Mouse (Mus musculus) liver, adult 2 months (tissue): ENCODE measurements around the gene Lnpep. TPM values are rescaled to one million over a fixed set of nuclear protein-coding genes. Genes with fewer than 3 reads are reported as not detected.
A peak's percentile ranks its signal among the peaks of the same experiment; 100 is the strongest.

ENCODE experiments used
- DNase-seq: peaks from one replicate; pipeline ENCODE4 v3.0.0-alpha.2; 2011; ENCODE audit warnings: low read depth, low spot score; ENCODE audit errors: extremely low read depth
- H3K27ac ChIP-seq: fragments of 200-500 bp; replicated peaks from 2 replicates; pipeline ENCODE4 v1.5.1; 2012; ENCODE audit warnings: low read depth, mild to moderate bottlenecking, control low read depth, inconsistent platforms, low read length; ENCODE audit not compliant: insufficient read depth
- H3K27me3 ChIP-seq: fragments of 200-500 bp; 2 replicates; pipeline ENCODE4 v1.6.1; 2012; ENCODE audit warnings: mild to moderate bottlenecking, moderate library complexity, low read length, inconsistent platforms; ENCODE audit not compliant: control insufficient read depth, insufficient read depth
- H3K36me3 ChIP-seq: fragments of 200-500 bp; 2 replicates; pipeline ENCODE4 v1.6.1; 2012; ENCODE audit warnings: low read length, inconsistent platforms; ENCODE audit not compliant: control insufficient read depth, insufficient read depth
- H3K4me1 ChIP-seq: fragments of 200-500 bp; 2 replicates; pipeline ENCODE4 v1.6.1; 2011; ENCODE audit warnings: low read length; ENCODE audit not compliant: control insufficient read depth, insufficient read depth
- H3K4me3 ChIP-seq: fragments of 200-500 bp; 2 replicates; pipeline ENCODE4 v1.5.1; 2011; ENCODE audit warnings: low read depth, mild to moderate bottlenecking, control low read depth, low read length, moderate library complexity; ENCODE audit not compliant: insufficient read depth
- H3K79me2 ChIP-seq: fragments of 200-500 bp; 2 replicates; pipeline ENCODE4 v1.6.1; 2012; ENCODE audit warnings: inconsistent platforms, mild to moderate bottlenecking, low read length, moderate library complexity; ENCODE audit not compliant: control insufficient read depth, insufficient read depth
- H3K9ac ChIP-seq: fragments of 200-500 bp; 2 replicates; pipeline ENCODE4 v1.6.1; 2012; ENCODE audit warnings: low read depth, mild to moderate bottlenecking, control low read depth, inconsistent platforms, low read length
- CTCF ChIP-seq: fragments of 200-500 bp; IDR thresholded peaks from 2 replicates; pipeline ENCODE4 v1.5.1; 2011; ENCODE audit warnings: low read depth, low read length, control low read depth
- POLR2A ChIP-seq: fragments of 200-500 bp; IDR thresholded peaks from 2 replicates; pipeline ENCODE4 v1.6.1; 2011; ENCODE audit warnings: low read length, control low read depth; ENCODE audit not compliant: insufficient read depth; ENCODE audit errors: extremely low read depth
- WGBS: fragments of 180-500 bp; shearing (Covaris S2); methylation state at CpG from one replicate; pipeline ENCODE4 v1.1.7; 2018; 5-methylcytosine and 5-hydroxymethylcytosine counted together
- polyA plus RNA-seq: library from polyadenylated mRNA; depleted of rRNA; stranded (reverse); fragments of >200 nt; gene quantifications from 2 replicates; pipeline ENCODE4 v1.2.3, GENCODE M21; 2012
- total RNA-seq: library from RNA; depleted of rRNA; stranded (reverse); fragments of >200 nt; gene quantifications from 2 replicates; pipeline ENCODE4 v1.2.3, GENCODE M21; 2014

Lnpep gene
- total and polyA plus RNA-seq, 2 experiments = 2.7 to 37.2 TPM

DNA sequence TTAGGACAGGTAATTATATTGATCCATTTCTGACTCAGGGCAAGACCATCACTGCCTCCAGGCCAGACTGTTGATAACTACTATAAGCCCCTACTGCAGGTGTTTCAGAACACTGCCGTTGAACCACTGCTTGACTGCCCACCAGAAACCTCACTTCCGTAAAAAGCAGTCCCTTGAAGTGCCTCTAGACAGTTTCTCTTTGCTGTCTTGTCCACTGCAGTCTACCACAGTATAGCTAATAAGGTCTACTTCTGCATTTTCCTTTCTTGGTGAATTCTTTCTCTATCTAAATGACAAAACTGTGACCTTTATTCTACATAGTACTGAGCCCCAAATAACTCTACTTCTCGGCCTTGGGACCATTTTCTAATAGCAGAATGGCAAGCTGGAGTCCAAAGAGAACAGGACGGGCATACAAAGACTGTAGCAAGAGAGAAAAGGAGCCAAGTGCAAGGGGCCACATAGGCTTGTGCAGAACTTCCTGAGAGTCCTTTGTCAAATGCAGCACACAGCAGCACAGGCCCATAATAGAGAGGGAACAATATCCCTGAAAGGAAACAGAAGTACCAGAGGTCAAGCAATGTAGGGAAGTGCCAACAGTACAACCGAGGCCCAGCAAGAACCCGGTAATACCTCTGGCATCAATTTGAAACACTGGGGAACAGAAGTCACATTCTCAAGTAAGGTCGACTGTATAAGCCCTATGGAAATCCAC is 37.4 kb downstream of the Lnpep start:
- Histone ChIP-seq H3K9ac (no peak overlapping the region), H3K4me3 (no peak overlapping the region), H3K79me2 (peaks cover 15% of the 10 kb centered on the region; the same call in 1 of the 2 replicates), H3K27me3 (no peaks in the 10 kb centered on the region), H3K4me1 (peaks cover 7% of the 10 kb centered on the region), H3K27ac (no peak overlapping the region), H3K36me3 (no peaks in the 10 kb centered on the region)
- no peak for DNase-seq
- TF ChIP-seq CTCF = no peak
- no peak for TF ChIP-seq POLR2A
- WGBS = 70% methylated on average over 7 of the region's 7 CpGs

GRCm38 (mm10) chr17:17585115-17585514 is 39.7 kb downstream of the Lnpep start:
- 89% methylated on average over 4 of the region's 4 CpGs for WGBS
- Histone ChIP-seq H3K36me3 (no peaks in the 10 kb centered on the region), H3K27me3 (no peaks in the 10 kb centered on the region), H3K79me2 (peaks cover 18% of the 10 kb centered on the region; the same call in 1 of the 2 replicates), H3K4me1 (peaks cover 6% of the 10 kb centered on the region), H3K4me3 (no peak overlapping the region), H3K27ac (no peak overlapping the region), H3K9ac (no peak overlapping the region)
- TF ChIP-seq CTCF (no peak), POLR2A (no peak)
- DNase-seq = no peak

- peaks cover 6% of the 10 kb centered on the region for H3K4me1 ChIP-seq
- no peak overlapping the region for H3K9ac ChIP-seq
- WGBS = 72% methylated on average over 2 of the region's 2 CpGs
- no peak overlapping the region for H3K4me3 ChIP-seq
- no peak for DNase-seq
- H3K79me2 ChIP-seq = peaks cover 18% of the 10 kb centered on the region; the same call in 1 of the 2 replicates
- H3K27me3 ChIP-seq = no peaks in the 10 kb centered on the region
- no peaks in the 10 kb centered on the region for H3K36me3 ChIP-seq
- no peak overlapping the region for H3K27ac ChIP-seq
- no peak for TF ChIP-seq POLR2A
Measured at GRCm38 (mm10) chr17:17583896-17584295, 41.0 kb downstream of the Lnpep start.

DNA sequence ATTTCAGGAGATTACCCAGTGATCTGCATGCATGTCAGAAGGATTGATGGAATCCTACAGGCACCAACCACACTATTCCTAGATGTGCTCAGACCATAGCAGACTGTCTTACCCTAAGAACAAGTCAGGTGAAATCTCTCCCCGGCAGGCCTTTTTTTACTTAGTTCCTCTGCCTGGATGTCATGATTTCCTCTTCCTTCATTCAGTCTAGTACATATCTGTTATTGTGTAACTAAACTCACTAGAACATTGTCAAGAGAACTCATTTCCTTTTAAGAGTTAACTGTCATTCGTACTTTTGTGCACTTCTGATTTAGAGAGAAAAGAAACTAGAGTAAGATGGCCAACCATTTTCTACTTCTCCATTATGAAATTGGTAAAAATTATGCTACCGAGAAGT is 43.6 kb downstream of the Lnpep start:
- DNase-seq = no peak
- H3K27me3 ChIP-seq = no peaks in the 10 kb centered on the region
- no peak overlapping the region for H3K4me3 ChIP-seq
- peaks cover 3% of the 10 kb centered on the region; the same call in 1 of the 2 replicates for H3K36me3 ChIP-seq
- WGBS = 71% methylated on average over 3 of the region's 3 CpGs
- H3K79me2 ChIP-seq = peaks cover 14% of the 10 kb centered on the region; the same call in 1 of the 2 replicates
- H3K27ac ChIP-seq = no peak overlapping the region
- TF ChIP-seq CTCF (no peak), POLR2A (no peak)
- no peak overlapping the region for H3K9ac ChIP-seq
- peaks cover 4% of the 10 kb centered on the region; the same call in 1 of the 2 replicates for H3K4me1 ChIP-seq

DNA sequence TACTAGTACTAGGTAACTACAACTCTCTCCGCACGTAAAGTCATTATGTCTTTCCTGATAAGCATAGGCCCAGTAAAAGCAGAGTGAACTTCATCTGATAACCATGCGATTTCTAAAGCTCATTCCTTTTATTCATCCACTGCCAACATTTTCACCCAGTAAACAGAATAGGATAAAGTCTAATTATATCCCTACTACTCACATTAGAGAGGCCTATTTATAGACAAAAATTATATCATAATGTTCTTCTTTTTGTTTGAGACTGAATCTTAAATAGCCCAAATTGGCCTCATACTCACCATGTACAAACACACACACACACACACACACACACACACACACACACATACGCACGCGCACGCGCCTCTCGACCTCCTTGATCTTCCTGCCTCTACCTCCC is 48.5 kb downstream of the Lnpep start:
- Histone ChIP-seq H3K9ac (no peak overlapping the region), H3K27ac (no peak overlapping the region), H3K4me3 (no peak overlapping the region), H3K79me2 (peaks cover 3% of the 10 kb centered on the region; the same call in 1 of the 2 replicates), H3K36me3 (peaks cover 38% of the 10 kb centered on the region), H3K4me1 (peaks cover 2% of the 10 kb centered on the region; the same call in 1 of the 2 replicates), H3K27me3 (no peaks in the 10 kb centered on the region)
- no peak for TF ChIP-seq CTCF
- no peak for TF ChIP-seq POLR2A
- 79% methylated on average over 9 of the region's 9 CpGs for WGBS
- DNase-seq = peak; percentile 20

DNA sequence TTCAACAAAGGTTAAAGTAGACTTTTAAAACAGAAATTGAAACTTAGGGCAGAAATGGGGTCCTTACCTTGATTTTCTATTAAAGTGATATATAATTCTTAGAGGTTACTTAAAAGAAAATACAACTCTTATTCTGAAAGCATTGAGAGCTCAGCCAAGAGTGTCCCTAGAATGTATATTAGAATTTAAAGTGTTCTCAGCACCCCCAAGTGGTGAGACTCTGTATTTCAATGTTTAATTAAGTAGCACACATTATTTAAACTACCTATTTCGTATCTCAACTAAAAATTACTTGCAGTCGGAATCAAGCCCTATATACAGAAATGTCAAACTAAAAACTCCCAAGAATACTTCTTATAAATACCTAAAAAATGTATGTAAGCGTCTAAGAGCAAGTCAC is 57.8 kb downstream of the Lnpep start:
- Histone ChIP-seq H3K9ac (no peak overlapping the region), H3K27me3 (no peaks in the 10 kb centered on the region), H3K79me2 (no peaks in the 10 kb centered on the region), H3K4me1 (no peaks in the 10 kb centered on the region), H3K4me3 (no peak overlapping the region), H3K27ac (no peak overlapping the region), H3K36me3 (peaks cover 46% of the 10 kb centered on the region)
- DNase-seq = peak; percentile 28
- WGBS = 68% methylated on average over 3 of the region's 3 CpGs
- TF ChIP-seq POLR2A (no peak), CTCF (0 out of 2 replicates have a peak, but pooled peaks have one; percentile 9)
